Mouse (Mus musculus) ES-E14 (cell line): ENCODE data around the gene Slamf6.
"Not testable (repeated sequence)": the region's sequence is repeated elsewhere in the genome, so short reads cannot be mapped to it uniquely, and the experiment has no call there.

Source experiments
- CHD2 ChIP-seq: IDR thresholded peaks from 2 replicates; pipeline ENCODE4 v1.6.1; 2014; ENCODE audit warnings: mild to moderate bottlenecking, low read depth, low read length, inconsistent platforms
- HCFC1 ChIP-seq: IDR thresholded peaks from 2 replicates; pipeline ENCODE4 v1.6.1; 2012; ENCODE audit warnings: low read length, inconsistent platforms, borderline replicate concordance; ENCODE audit not compliant: insufficient read depth
- MAFK ChIP-seq: IDR thresholded peaks from 2 replicates; pipeline ENCODE4 v1.6.1; 2014; ENCODE audit warnings: mild to moderate bottlenecking, low read depth, low read length, inconsistent platforms; ENCODE audit not compliant: insufficient read depth
- ZC3H11A ChIP-seq: IDR thresholded peaks from 2 replicates; pipeline ENCODE4 v1.6.1; 2012; ENCODE audit warnings: low read depth, mild to moderate bottlenecking, inconsistent platforms, low read length, borderline replicate concordance
- ZNF384 ChIP-seq: IDR thresholded peaks from 2 replicates; pipeline ENCODE4 v1.6.1; 2012; ENCODE audit warnings: low read depth, low read length, inconsistent platforms

DNA sequence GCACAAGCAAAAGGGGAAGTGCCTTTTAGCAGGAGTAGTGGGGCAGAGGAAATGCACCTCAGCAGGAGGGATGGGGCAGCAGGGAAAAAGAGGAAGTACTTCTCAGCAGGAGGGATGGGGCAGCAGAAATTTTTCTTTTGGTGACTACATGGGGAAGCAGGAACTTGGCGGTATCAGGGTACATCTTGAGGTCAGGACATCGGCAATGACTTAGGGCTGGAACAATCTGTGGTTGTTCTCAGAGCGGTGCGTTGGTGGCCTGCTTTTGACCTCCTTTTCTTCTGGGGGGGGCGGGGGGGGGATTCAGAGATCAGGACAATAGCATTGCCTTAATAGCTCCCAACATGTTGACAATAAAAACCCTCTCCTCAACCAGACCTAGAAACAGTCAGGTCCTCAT, 22.0 kb upstream of the Slamf6 start, which contains the start of gene Gm10521:
- TF ChIP-seq HCFC1, ZC3H11A, ZNF384, CHD2, MAFK: not testable (repeated sequence)
